Mouse (Mus musculus) small intestine, adult 2 months (tissue): Measurements from ENCODE around the gene Dmrtc2.
"Not testable (repeated sequence)": the region's sequence is repeated elsewhere in the genome, so short reads cannot be mapped to it uniquely, and the experiment has no call there.

Experiments used
- CTCF ChIP-seq: fragments of 200-500 bp; IDR thresholded peaks from 2 replicates; pipeline ENCODE4 v1.5.1; 2012; ENCODE audit warnings: low read depth, mild to moderate bottlenecking, control low read depth, inconsistent platforms, low read length, moderate library complexity, mixed read lengths; ENCODE audit not compliant: insufficient replicate concordance, insufficient read length; ENCODE audit errors: extremely low read depth
- POLR2A ChIP-seq: fragments of 200-500 bp; IDR thresholded peaks from 2 replicates; pipeline ENCODE4 v1.6.1; 2012; ENCODE audit warnings: low read depth, mild to moderate bottlenecking, control low read depth, inconsistent platforms, low read length, moderate library complexity

GRCm38 (mm10) chr7:24846576-24846975, 23.3 kb upstream of the Dmrtc2 start:
- not testable (repeated sequence) for TF ChIP-seq CTCF, POLR2A
